Mouse (Mus musculus): ENCODE data around the gene Ccdc184.

DNA sequence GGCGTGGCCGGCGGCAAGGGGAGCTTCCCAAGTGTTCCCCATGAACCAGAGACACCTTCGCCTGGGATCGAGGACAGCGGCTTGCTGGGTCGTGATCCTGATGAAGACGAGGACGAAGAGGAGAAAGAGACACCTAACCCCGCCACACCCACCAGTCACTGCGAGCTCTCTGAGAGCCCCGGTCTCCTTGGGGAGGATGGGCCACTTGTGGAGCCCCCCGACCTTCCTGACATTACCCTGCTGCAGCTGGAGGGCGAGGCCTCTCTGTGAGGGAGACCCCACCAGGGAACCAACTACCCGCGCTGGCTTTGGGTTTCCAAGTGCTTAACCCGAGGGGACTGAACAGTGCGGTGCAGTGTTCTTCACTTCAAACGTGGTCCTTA is 1.7 kb downstream of the Ccdc184 start:
- TF ChIP-seq POLR2A (IDR thresholded peaks at IDR 0.05; ENCODE audit: low read depth, low read length) = no peak
- no peak for TF ChIP-seq CTCF (conservative IDR thresholded peaks at IDR 0.05; ENCODE audit: insufficient read depth, insufficient read length, low read depth, low read length)
